Mouse (Mus musculus): ENCODE measurements around the gene Dkk3.
A peak's percentile ranks its signal among the peaks of the same experiment; 100 is the strongest.

Gene Dkk3

GRCm38 (mm10) chr7:112158942-112159341, at the start of gene Dkk3:
Gene Dkk3, minus strand, starts transcription at chr7:112159057.
- DNase-seq (ENCODE audit: low spot score in 2 of 2): no peak

GRCm38 (mm10) chr7:112207717-112208116, 48.9 kb upstream of the Dkk3 start:
- DNase-seq (ENCODE audit: low spot score in 2 of 2): no peak

- no peak for DNase-seq (ENCODE audit: low spot score in 2 of 2)
Observed at GRCm38 (mm10) chr7:112205513-112205912, 46.7 kb upstream of the Dkk3 start.

- DNase-seq (ENCODE audit: low spot score in 2 of 2): no peak
Observed at GRCm38 (mm10) chr7:112204380-112204963, 45.6 kb upstream of the Dkk3 start.

GRCm38 (mm10) chr7:112203937-112204336, 45.1 kb upstream of the Dkk3 start:
- DNase-seq (ENCODE audit: low spot score in 2 of 2): no peak

GRCm38 (mm10) chr7:112202843-112203242, 44.0 kb upstream of the Dkk3 start:
- DNase-seq (ENCODE audit: low spot score in 2 of 2): no peak

GRCm38 (mm10) chr7:112202194-112202593, 43.3 kb upstream of the Dkk3 start:
- DNase-seq (ENCODE audit: low spot score in 2 of 2): no peak

GRCm38 (mm10) chr7:112200761-112201160, 41.9 kb upstream of the Dkk3 start:
- no peak for DNase-seq (ENCODE audit: low spot score in 2 of 2)

GRCm38 (mm10) chr7:112199343-112199742, 40.5 kb upstream of the Dkk3 start:
- no peak for DNase-seq (ENCODE audit: low spot score in 2 of 2)

GRCm38 (mm10) chr7:112197461-112197860, 38.6 kb upstream of the Dkk3 start:
- DNase-seq (ENCODE audit: low spot score in 2 of 2): no peak

GRCm38 (mm10) chr7:112194286-112194685, 35.4 kb upstream of the Dkk3 start:
- no peak for DNase-seq (ENCODE audit: low spot score in 2 of 2)

GRCm38 (mm10) chr7:112192778-112193177, 33.9 kb upstream of the Dkk3 start:
- no peak for DNase-seq (ENCODE audit: low spot score in 2 of 2)

- no peak for DNase-seq (ENCODE audit: low spot score in 2 of 2)
Observed at GRCm38 (mm10) chr7:112192237-112192636, 33.4 kb upstream of the Dkk3 start.

GRCm38 (mm10) chr7:112187536-112188459, 28.9 kb upstream of the Dkk3 start:
- no peak for DNase-seq (ENCODE audit: low spot score in 2 of 2)

- DNase-seq (ENCODE audit: low spot score in 2 of 2): no peak
Observed at GRCm38 (mm10) chr7:112186871-112187270, 28.0 kb upstream of the Dkk3 start.

- DNase-seq (ENCODE audit: low spot score in 2 of 2): no peak
Observed at GRCm38 (mm10) chr7:112185226-112185745, 26.4 kb upstream of the Dkk3 start.

- no peak for DNase-seq (ENCODE audit: low spot score in 2 of 2)
Observed at GRCm38 (mm10) chr7:112184519-112185225, 25.8 kb upstream of the Dkk3 start.

- DNase-seq (ENCODE audit: low spot score in 2 of 2): peak; percentile 92 to 96
Observed at GRCm38 (mm10) chr7:112183258-112183841, 24.5 kb upstream of the Dkk3 start.

GRCm38 (mm10) chr7:112180235-112180705, 21.4 kb upstream of the Dkk3 start:
- peak; percentile 74 to 76 for DNase-seq (ENCODE audit: low spot score in 2 of 2)

GRCm38 (mm10) chr7:112176627-112177026, 17.8 kb upstream of the Dkk3 start:
- no peak for DNase-seq (ENCODE audit: low spot score in 2 of 2)

GRCm38 (mm10) chr7:112172669-112173068, 13.8 kb upstream of the Dkk3 start:
- no peak for DNase-seq (ENCODE audit: low spot score in 2 of 2)

All from frontal cortex, postnatal 25 days (tissue).